Mouse (Mus musculus): ENCODE results near the gene Msi2. TPM values are rescaled to one million over a fixed set of nuclear protein-coding genes. Genes with fewer than 3 reads are reported as not detected.

The Msi2 gene
- total RNA-seq, 2 experiments from 2014 or later, result 75.8 to 90.1 TPM

- no peak for DNase-seq
- intact Hi-C loops (cut with DNase I), result no loop called here
These were observed 35.1 kb downstream of the Msi2 start for GRCm38 (mm10) chr11:88683026-88683770.

GRCm38 (mm10) chr11:88677350-88677749 lies 41.0 kb downstream of the Msi2 start:
- no peak for DNase-seq
- intact Hi-C loops (cut with DNase I), result no loop called here

GRCm38 (mm10) chr11:88676597-88676996 lies 41.7 kb downstream of the Msi2 start:
- intact Hi-C loops (cut with DNase I), result no loop called here
- DNase-seq, result no peak

GRCm38 (mm10) chr11:88675526-88676353 lies 42.6 kb downstream of the Msi2 start:
- intact Hi-C loops (cut with DNase I), result no loop called here
- DNase-seq, result no peak

GRCm38 (mm10) chr11:88674075-88674474 lies 44.2 kb downstream of the Msi2 start:
- no peak for DNase-seq
- intact Hi-C loops (cut with DNase I), result no loop called here

- DNase-seq, result no peak
- intact Hi-C loops (cut with DNase I), result no loop called here
These were observed 47.4 kb downstream of the Msi2 start for GRCm38 (mm10) chr11:88670925-88671324.

- no peak for DNase-seq
- intact Hi-C loops (cut with DNase I), result no loop called here
These were observed 49.2 kb downstream of the Msi2 start for GRCm38 (mm10) chr11:88669106-88669505.

- intact Hi-C loops (cut with DNase I), result no loop called here
- DNase-seq, result no peak
These were observed 50.0 kb downstream of the Msi2 start for GRCm38 (mm10) chr11:88668345-88668744.

GRCm38 (mm10) chr11:88665799-88666198 lies 52.5 kb downstream of the Msi2 start:
- intact Hi-C loops (cut with DNase I), result no loop called here
- DNase-seq, result no peak

- DNase-seq, result no peak
- intact Hi-C loops (cut with DNase I), result no loop called here
These were observed 56.7 kb downstream of the Msi2 start for GRCm38 (mm10) chr11:88661444-88662180.

- intact Hi-C loops (cut with DNase I), result no loop called here
- DNase-seq, result no peak
These were observed 57.9 kb downstream of the Msi2 start for GRCm38 (mm10) chr11:88660404-88660803.

GRCm38 (mm10) chr11:88658926-88659325 lies 59.4 kb downstream of the Msi2 start:
- intact Hi-C loops (cut with DNase I), result no loop called here
- DNase-seq, result no peak

- no peak for DNase-seq
- intact Hi-C loops (cut with DNase I), result no loop called here
These were observed 62.5 kb downstream of the Msi2 start for GRCm38 (mm10) chr11:88655786-88656185.

GRCm38 (mm10) chr11:88655214-88655566 lies 63.1 kb downstream of the Msi2 start:
- DNase-seq, result no peak
- intact Hi-C loops (cut with DNase I), result no loop called here

GRCm38 (mm10) chr11:88654391-88655213 lies 63.7 kb downstream of the Msi2 start:
- intact Hi-C loops (cut with DNase I), result no loop called here
- DNase-seq, result no peak

- intact Hi-C loops (cut with DNase I), result no loop called here
- DNase-seq, result peak; percentile 91
These were observed 68.0 kb downstream of the Msi2 start for GRCm38 (mm10) chr11:88650275-88650674.

- intact Hi-C loops (cut with DNase I), result no loop called here
- no peak for DNase-seq
These were observed 69.3 kb downstream of the Msi2 start for GRCm38 (mm10) chr11:88649009-88649408.

GRCm38 (mm10) chr11:88648407-88648806 lies 69.9 kb downstream of the Msi2 start:
- no peak for DNase-seq
- intact Hi-C loops (cut with DNase I), result no loop called here

- no peak for DNase-seq
- intact Hi-C loops (cut with DNase I), result no loop called here
These were observed 71.8 kb downstream of the Msi2 start for GRCm38 (mm10) chr11:88646493-88646892.

GRCm38 (mm10) chr11:88645821-88646220 lies 72.5 kb downstream of the Msi2 start:
- intact Hi-C loops (cut with DNase I), result no loop called here
- DNase-seq, result no peak

GRCm38 (mm10) chr11:88644719-88645118 lies 73.6 kb downstream of the Msi2 start:
- intact Hi-C loops (cut with DNase I), result no loop called here
- DNase-seq, result no peak

All from left cerebral cortex, postnatal 4 days (tissue).